In the genomic region with DNA sequence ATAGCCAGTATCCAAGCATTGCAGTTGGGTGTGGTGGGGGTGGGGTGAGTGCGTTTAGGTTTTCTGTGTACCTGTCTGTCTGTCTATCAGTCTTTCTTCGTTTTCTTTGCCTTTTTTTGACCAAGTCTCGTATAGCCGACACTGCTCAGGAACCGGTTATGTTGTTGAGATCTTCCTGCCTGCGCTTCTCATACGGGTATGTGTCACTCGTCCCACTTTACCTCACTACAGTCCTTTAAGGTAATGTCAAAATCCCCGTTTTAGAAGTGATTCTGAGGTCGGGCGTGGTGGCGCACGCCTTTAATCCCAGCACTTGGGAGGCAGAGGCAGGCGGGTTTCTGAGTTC, we compare ENCODE assay signal across 7 mouse cellular contexts. TPM values are rescaled to one million over a fixed set of nuclear protein-coding genes. Genes with fewer than 3 reads are reported as not detected.
DNase-seq lines count a peak whose midpoint lies in the region; ATAC-seq and TF ChIP-seq lines count a peak whose summit lies in the region.

No protein-coding gene starts in this region.

- peak overlapping the region; percentile 65 for H3K4me2 ChIP-seq in lung, embryonic 16.5 days (ENCODE audit: low read depth, low read length)

- WGBS in lung, embryonic 16.5 days = 10% methylated on average over 14 of the region's 14 CpGs
- 16% methylated on average over 14 of the region's 14 CpGs for WGBS in limb, embryonic 10.5 days
- 13% methylated on average over 14 of the region's 14 CpGs for WGBS in olfactory bulb, adult 2 months

- peak; percentile 51; the same call in 1 of the 2 replicates for ATAC-seq in lung, embryonic 16.5 days (ENCODE audit: low read depth)

- peak overlapping the region; percentile 77 for H3K4me3 ChIP-seq in lung, embryonic 16.5 days (ENCODE audit: low read length)
- peak overlapping the region; percentile 77 for H3K4me3 ChIP-seq in embryonic fibroblast, embryonic 13.5 days (ENCODE audit: insufficient read depth, low read length)
- H3K4me3 ChIP-seq in limb, embryonic 10.5 days = peak overlapping the region; percentile 81
- H3K4me3 ChIP-seq in olfactory bulb, adult 2 months (ENCODE audit: insufficient read depth, low read depth, low read length) = peak overlapping the region; percentile 98

- TF ChIP-seq CTCF in embryonic fibroblast, embryonic 13.5 days (IDR thresholded peaks at IDR 0.05; ENCODE audit: borderline replicate concordance, insufficient read depth, low read length) = no peak
- TF ChIP-seq CTCF in olfactory bulb, adult 2 months (IDR thresholded peaks at IDR 0.05; ENCODE audit: insufficient read depth, low read depth, low read length) = no peak

- TF ChIP-seq POLR2A in embryonic fibroblast, embryonic 13.5 days (IDR thresholded peaks at IDR 0.05; ENCODE audit: low read depth, low read length) = peak; percentile 57
- TF ChIP-seq POLR2A in olfactory bulb, adult 2 months (IDR thresholded peaks at IDR 0.05; ENCODE audit: insufficient read depth, low read depth, low read length) = no peak

- no peak for DNase-seq in lung, postnatal 4 days
- DNase-seq in limb, embryonic 10.5 days (ENCODE audit: low spot score) = no peak
- DNase-seq in T-cell, adult 2 months (ENCODE audit: low spot score) = no peak
- DNase-seq in gastrocnemius, postnatal 25 days = no peak

- H3K9ac ChIP-seq in lung, embryonic 16.5 days (ENCODE audit: low read length) = peak overlapping the region; percentile 67

- H3K27ac ChIP-seq in lung, embryonic 16.5 days (ENCODE audit: low read length) = no peak overlapping the region
- no peak overlapping the region for H3K27ac ChIP-seq in embryonic fibroblast, embryonic 13.5 days (ENCODE audit: insufficient read depth, low read length)
- peak overlapping the region; percentile 90 for H3K27ac ChIP-seq in limb, embryonic 10.5 days
- no peak overlapping the region; the same call in 1 of the 2 replicates for H3K27ac ChIP-seq in olfactory bulb, adult 2 months (ENCODE audit: insufficient read depth, low read depth, low read length)

- H3K27me3 ChIP-seq in lung, embryonic 16.5 days (ENCODE audit: control insufficient read depth, insufficient read depth, low read depth, low read length) = no peaks in the 10 kb centered on the region
- H3K27me3 ChIP-seq in limb, embryonic 10.5 days (ENCODE audit: low read depth, poor library complexity, severe bottlenecking) = no peaks in the 10 kb centered on the region

- no peaks in the 10 kb centered on the region for H3K36me3 ChIP-seq in lung, embryonic 16.5 days (ENCODE audit: control insufficient read depth, insufficient read depth, low read length)
- no peaks in the 10 kb centered on the region for H3K36me3 ChIP-seq in limb, embryonic 10.5 days

- H3K4me1 ChIP-seq in lung, embryonic 16.5 days (replicated peaks; ENCODE audit: control insufficient read depth, insufficient read depth, low read length) = peaks cover 4% of the 10 kb centered on the region; the same call in 1 of the 2 replicates
- no peaks in the 10 kb centered on the region for H3K4me1 ChIP-seq in embryonic fibroblast, embryonic 13.5 days (ENCODE audit: control insufficient read depth, insufficient read depth, low read length)
- H3K4me1 ChIP-seq in limb, embryonic 10.5 days = peaks cover 6% of the 10 kb centered on the region
- no peaks in the 10 kb centered on the region for H3K4me1 ChIP-seq in olfactory bulb, adult 2 months (ENCODE audit: control insufficient read depth, insufficient read depth, low read length)

- H3K9me3 ChIP-seq in lung, embryonic 16.5 days (ENCODE audit: control insufficient read depth, low read length) = no peaks in the 10 kb centered on the region
- H3K9me3 ChIP-seq in limb, embryonic 10.5 days (replicated peaks) = no peaks in the 10 kb centered on the region

RNA-seq across cellular contexts. Expression of a gene that starts 0.6 kb away (rescaled TPM):
- 15.0 and 15.5 TPM in 2 replicates for polyA plus RNA-seq in lung, embryonic 16.5 days (2015; fragmentation: Nextera tagmentation; extraction: Ambion mirVana)
- 5.0 and 6.1 TPM in 2 replicates for polyA plus RNA-seq in embryonic fibroblast, embryonic 13.5 days (2011; ENCODE audit: insufficient read length, low read depth, missing spikeins)
- 6.1 and 6.5 TPM in 2 replicates for polyA plus RNA-seq in limb, embryonic 10.5 days (2016; fragmentation: Nextera tagmentation; extraction: Ambion mirVana)
- not detected in 2 replicates for polyA plus RNA-seq in olfactory bulb, adult 2 months (2012; ENCODE audit: insufficient read depth, insufficient read length, low replicate concordance, missing spikeins)
- total RNA-seq in gastrocnemius, postnatal 25 days (2021) = 1 to 10 TPM; 6.9 TPM

RNA-seq across cellular contexts. Expression of a gene that starts 24.7 kb away (rescaled TPM):
- polyA plus RNA-seq in lung, embryonic 16.5 days (2015; fragmentation: Nextera tagmentation; extraction: Ambion mirVana) = 0.77 and 1.7 TPM in 2 replicates
- not detected in 2 replicates for polyA plus RNA-seq in embryonic fibroblast, embryonic 13.5 days (2011; ENCODE audit: insufficient read length, low read depth, missing spikeins)
- 0.54 and 0.87 TPM in 2 replicates for polyA plus RNA-seq in limb, embryonic 10.5 days (2016; fragmentation: Nextera tagmentation; extraction: Ambion mirVana)
- not detected in 2 replicates for polyA plus RNA-seq in olfactory bulb, adult 2 months (2012; ENCODE audit: insufficient read depth, insufficient read length, low replicate concordance, missing spikeins)
- total RNA-seq in gastrocnemius, postnatal 25 days (2021) = not detected
